Mouse (Mus musculus) olfactory bulb, adult 2 months (tissue): ENCODE data around the gene Prmt7.

ENCODE experiments used
- CTCF ChIP-seq: fragments of 200-500 bp; IDR thresholded peaks from 2 replicates; pipeline ENCODE4 v1.5.1; 2012; ENCODE audit warnings: low read depth, mild to moderate bottlenecking, low read length, moderate library complexity; ENCODE audit not compliant: insufficient read depth
- POLR2A ChIP-seq: fragments of 200-500 bp; IDR thresholded peaks from 2 replicates; pipeline ENCODE4 v1.6.1; 2012; ENCODE audit warnings: mild to moderate bottlenecking, low read depth, low read length, moderate library complexity; ENCODE audit not compliant: insufficient read depth

DNA sequence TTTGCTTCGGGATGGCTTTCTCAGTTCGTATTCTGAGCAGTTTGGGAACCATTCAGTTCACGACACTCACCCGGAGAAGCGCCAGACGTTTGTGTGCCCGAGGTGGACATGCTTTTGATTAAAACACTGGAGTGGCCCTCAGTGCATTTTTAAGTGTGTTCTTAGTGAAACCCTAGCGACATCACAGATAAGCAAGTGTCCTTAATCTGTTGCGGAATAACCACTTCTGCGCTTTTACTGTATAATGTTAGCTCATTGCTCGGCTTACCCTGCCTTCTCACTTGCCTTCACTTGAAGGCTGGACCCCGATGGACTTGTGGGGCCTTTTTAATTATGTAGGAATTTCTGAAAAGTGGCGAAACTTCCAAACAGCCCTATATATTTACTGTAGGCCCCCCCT lies 685 bp downstream of the Prmt7 start:
- TF ChIP-seq CTCF = no peak
- no peak for TF ChIP-seq POLR2A
